Mouse (Mus musculus) gastrocnemius, postnatal 25 days (tissue): Measurements from ENCODE around the gene Asap2. TPM values are rescaled to one million over a fixed set of nuclear protein-coding genes. Genes with fewer than 3 reads are reported as not detected.

Experiments used
- DNase-seq: peaks from one replicate; pipeline ENCODE4 v3.0.0; 2022
- total RNA-seq, 2 experiments: library from RNA; stranded (reverse); gene quantifications; 1 replicate in 1 of 2; 2 replicates in 1 of 2; pipeline ENCODE4 v1.2.3; 2021

The Asap2 gene
- total RNA-seq, 2 experiments from 2014 or later = 4.2 to 4.8 TPM

DNA sequence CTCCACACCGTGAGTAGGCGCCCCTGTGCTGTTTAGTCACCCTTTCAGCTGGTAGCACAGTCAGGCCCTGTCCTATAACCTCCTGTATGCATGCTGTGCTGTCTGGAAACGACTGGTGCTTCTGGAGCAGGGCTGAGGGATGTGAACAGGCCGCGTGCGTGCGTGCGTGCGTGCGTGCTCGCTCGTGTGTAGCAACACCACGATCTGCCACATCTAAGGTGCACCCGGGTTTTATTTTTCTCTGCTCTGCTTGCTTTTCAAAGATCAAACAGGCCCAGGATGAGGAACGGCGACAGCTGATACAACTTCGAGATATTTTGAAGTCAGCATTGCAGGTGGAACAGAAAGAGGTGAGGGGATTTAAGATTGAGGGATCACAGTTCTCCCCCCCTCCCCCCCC is 222.6 kb downstream of the Asap2 start:
- no peak for DNase-seq

- no peak for DNase-seq
Measured at GRCm38 (mm10) chr12:21214551-21215165, 224.4 kb downstream of the Asap2 start.

- DNase-seq = no peak
Measured at GRCm38 (mm10) chr12:21217776-21218444, 227.7 kb downstream of the Asap2 start.

DNA sequence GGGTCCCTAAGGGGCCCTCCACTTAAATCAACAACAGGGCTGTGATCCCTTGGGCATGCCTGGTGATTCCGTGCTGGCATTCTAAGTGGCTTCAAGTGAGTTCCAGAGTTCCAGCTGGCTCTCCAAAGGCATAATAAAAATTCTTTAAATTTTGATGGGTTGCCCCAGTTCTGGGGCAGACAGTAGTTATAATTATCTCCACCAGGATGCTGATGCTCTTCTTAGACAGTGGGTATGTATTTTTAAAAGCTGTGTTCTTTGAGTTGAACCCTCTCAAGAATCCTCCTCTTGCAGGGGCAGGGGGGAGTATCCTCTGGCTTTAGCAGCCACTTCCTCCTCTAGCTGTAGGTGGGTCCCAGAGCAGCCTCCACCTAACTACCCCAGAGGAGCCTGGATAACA is 230.3 kb downstream of the Asap2 start:
- DNase-seq = no peak

GRCm38 (mm10) chr12:21223923-21224322 is 233.7 kb downstream of the Asap2 start:
- DNase-seq = no peak

DNA sequence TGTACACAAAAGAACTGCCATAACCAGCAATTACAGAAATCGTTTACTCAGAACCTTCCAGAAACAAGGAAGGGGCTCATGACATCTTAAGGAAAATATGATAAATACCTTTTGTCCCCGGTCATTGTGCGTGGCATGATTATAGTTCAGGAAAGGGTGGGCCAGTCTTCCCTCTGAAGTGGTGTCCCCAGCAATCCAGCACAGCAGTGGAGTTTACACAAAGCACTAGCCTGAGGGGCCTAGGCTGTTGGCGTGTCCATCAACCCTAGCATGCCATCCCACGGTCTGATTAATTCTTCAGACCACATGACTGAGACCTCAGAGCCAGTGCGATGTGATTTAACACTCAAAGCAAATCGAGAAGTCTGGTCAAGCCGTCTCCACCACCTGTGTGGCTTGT is 235.1 kb downstream of the Asap2 start:
- DNase-seq = no peak

DNA sequence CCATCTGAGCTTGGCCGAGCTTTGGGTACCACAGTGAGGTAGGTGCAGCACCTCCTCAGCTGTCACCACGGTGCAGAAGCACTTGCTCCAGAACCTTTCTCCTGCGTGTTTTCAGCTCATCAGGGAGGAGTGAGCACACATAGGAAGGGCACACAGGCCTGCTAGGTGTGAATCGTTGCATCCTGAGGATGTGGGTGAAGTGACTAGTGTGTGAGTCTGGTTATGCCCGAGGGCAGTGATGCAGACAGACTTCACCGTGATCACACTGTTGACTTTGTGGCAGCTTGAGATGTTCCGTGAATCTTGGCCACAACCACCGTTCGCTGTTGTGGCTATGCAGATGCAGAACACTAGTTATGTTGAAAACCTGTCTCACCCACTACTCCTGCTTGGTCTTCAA is 236.1 kb downstream of the Asap2 start:
- no peak for DNase-seq

DNA sequence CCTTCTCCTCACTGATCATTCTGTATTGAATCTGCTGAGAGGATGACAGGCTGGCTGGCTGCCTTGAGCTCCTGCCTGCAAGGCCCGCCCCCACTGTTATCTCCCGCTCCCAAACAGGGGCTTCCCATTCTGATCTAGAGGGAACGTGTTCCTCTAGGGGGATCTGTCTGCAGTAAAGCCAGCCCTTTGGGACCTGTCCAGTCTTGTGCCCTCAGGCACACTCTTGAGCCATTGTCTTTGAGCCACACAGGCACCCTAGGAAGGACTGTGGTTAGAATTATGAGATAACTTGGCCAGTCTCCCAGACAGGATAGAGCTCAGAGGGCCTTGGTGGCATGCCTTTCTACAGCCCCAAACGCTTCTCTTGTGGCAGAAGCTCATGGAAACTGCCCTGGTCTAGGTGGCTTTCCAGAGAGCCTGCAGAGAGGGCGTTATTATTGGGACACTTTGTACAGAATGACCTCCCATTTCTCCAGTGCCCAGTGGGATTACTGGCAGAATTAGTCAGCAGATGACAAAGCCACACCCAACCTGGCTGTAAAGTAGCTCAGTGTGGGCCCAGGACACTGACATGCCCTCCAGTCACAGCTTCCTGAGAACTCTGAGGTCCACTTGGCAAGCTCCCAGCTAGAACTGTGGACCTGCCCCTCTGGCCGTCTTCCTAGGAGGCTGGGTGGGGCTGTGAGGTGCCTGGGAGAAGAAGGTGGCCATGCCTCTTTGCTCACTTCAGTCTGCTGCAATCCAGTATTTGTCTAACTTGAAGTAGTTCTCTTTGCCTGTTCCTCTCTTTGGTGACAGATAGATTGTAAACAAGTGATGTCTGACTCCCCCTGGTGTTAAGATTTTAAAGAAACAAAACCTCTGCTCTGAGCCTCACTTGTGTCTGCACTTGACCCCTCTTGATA is 237.1 kb downstream of the Asap2 start:
- peak; percentile 73 for DNase-seq

DNA sequence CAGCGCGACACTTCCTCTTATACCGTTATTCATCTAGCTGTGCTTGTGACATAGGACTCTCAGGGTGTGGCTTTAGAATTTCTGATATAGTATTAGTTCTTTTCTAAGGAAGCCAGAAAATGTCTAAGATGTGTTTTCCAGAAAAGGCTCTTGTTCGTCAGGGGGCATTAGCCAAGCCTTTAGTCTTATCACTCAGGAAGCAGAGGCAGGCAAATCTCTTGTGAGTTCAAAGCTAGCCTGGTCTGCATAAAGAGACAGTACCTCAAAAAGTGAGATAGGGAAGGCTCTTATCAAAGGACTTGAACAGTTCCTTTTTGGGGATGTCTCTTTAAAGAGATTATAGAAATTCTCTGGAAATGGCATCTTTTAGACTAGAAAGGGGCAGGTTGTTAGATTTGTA is 238.4 kb downstream of the Asap2 start:
- no peak for DNase-seq

- DNase-seq = no peak
Measured at GRCm38 (mm10) chr12:21229076-21229918, 239.0 kb downstream of the Asap2 start.

DNA sequence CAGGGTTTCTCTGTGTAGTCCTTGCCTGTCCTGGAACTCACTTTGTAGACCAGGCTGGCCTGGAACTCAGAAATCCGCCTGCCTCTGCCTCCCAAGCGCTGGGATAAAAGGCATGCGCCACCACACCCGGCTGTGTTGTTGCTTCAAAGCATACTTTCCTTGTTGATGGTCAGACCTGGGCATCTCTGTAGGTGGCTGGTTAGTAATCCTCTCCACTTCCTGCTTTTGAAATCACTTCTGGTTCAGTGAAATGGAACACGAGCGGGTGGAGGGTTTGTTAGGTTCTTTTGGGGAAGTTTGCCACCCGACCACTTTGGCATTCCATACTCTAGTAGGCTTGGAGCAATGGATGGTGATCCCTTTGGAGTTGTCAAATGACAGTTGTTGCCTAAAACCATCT is 243.5 kb downstream of the Asap2 start:
- DNase-seq = no peak

DNA sequence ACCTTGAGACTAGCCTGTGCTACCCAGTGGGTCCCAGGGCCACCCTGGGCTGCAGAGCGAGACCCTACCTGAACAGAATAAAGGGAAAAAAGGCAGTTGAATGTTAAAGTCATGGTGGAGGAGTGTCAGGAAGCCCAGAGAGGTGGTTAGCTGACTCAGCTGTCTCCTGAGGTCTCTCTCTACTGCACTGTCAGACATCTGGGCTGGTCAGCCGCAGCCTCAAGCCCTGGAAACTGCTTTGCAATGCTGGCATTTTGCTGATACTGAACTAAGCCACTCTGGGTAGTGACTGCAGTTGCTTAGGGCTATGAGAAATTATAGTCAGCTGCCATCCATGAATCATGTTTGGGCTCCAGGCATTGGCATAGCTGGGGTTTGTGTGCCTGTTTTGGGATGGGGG is 244.3 kb downstream of the Asap2 start:
- no peak for DNase-seq

DNA sequence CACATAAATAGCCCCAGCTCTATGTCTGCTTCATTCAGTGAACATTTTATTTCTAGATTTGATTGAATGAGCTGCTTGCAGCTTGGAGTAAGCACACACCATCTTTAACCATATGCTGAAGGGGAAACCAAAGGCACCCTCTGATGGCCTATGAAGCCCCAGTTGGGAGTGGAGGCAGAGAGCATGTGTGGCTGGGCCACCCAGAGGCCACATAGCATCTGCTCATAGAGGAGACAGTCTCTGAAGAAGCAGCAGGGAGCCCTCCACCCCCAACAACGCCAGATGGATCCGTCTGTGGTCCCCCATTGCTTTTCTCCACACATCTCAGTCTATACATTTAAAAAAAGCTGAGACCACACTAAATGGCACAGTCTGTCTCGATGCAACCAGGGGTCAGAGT is 251.7 kb downstream of the Asap2 start:
- DNase-seq = no peak

DNA sequence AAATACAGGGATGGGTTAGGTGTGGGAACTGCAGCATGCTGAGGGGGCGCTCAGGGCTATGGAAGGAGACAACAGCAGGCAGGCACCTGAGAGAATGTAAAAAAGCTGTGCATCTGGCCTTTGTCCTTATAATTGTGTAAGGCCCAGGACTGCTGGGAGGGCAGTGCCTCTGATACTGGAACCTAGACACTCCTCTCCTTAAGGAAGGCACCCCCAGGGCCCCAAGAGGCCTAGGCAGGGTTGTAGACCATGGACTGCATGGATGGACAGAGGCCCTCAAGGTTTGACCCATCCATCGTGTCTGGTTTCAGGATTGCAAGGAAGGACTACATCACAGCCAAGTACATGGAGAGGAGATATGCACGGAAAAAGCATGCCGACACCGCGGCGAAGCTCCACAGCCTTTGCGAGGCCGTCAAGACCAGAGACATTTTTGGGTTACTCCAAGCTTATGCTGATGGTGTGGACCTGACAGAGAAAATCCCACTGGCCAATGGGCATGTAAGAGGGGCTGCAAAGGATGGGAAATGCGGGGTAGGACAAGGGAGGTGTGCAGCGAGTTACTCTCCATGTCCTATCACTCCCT is 254.2 kb downstream of the Asap2 start:
- DNase-seq = no peak

GRCm38 (mm10) chr12:21247711-21248392 is 257.6 kb downstream of the Asap2 start:
- no peak for DNase-seq

DNA sequence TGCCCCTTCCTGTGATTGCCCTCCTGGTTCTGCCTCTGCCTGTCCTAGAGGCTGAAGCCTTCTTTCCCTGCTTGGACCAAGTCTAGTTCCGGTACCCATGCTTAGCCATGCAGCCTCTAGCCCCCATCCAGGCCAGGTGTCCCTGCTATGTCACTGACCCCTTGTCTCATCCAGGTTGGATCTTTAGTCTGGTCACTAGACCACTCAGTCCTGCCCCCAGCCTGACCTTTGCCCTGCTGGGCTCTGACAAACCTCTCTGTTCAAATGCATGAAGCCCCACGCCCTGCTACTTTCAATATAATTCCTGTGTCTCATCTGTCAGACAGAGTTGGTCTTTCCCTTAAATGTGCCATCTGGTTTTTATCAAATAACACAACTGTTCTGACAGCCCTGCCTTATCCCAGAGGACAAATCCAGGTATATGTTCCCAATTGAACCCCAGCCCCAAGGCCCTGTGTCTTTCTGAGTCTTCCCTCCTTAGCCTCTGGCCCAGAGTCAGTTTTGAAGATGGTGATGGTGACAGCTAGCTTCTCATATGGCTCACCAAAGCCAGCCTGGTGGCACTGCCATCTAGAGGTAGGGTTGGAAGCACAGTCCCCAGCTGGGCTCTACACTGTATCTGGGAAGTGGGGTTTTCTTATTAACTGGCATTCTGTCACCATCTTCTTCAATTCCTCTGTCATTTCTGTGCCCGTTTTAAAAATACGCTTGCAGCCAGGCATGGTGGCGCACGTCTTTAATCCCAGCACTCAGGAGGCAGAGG is 270.4 kb downstream of the Asap2 start:
- no peak for DNase-seq

- DNase-seq = no peak
Measured at GRCm38 (mm10) chr12:21261521-21261920, 271.3 kb downstream of the Asap2 start.

DNA sequence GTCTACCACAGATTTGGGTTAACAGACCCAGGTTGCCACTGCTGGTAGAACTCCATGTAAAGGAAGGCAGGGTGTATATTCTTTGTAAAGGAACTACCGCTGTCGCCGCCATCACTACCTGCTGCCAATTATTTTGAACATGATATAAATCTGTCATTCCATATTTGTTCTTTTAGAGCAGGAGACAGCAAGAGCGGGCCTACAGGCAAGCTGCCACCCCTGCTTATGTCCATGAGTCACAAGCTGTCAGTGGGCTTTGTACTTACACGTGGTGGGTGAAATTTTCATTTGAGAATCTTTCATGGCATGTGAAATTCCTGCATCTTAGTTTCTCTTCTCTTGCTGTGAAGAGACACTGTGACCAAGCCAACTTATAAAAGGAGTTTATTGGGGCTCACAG is 273.0 kb downstream of the Asap2 start:
- no peak for DNase-seq

- peak; percentile 61 for DNase-seq
Measured at GRCm38 (mm10) chr12:21264241-21264640, 274.0 kb downstream of the Asap2 start.

DNA sequence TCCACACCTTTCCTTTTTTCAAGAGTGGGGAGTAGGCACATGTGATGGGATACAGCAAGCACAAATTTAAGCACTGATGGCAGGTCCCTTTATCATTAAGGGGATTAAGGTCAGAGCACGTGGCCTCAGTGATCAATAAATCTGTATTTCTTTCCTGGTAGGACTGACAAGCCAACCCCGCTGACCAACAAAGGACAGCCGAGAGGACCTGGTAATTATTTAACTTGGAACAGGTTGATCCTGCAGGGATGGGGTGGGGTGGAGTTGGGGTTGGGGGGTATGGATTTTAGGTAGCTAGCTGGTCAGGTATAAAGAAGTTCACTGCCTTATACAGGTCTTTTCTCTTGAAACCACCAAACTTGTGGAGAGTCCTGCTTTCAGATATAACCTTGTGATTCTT is 274.7 kb downstream of the Asap2 start:
- no peak for DNase-seq
